Comparison of ENCODE assay signal across 29 mouse cellular contexts in genomic region chr5:91814956-91815355, GRCm38 (mm10).
DNase-seq lines count a peak whose midpoint lies in the region; ATAC-seq lines count a peak whose summit lies in the region.
"Had no signal": no experiment of that assay in that cellular context is flagged by ENCODE, and none has a peak within 500 bp of the region (broad histone marks: within the 10 kb centered on the region; RNA-seq: fewer than 3 reads in every experiment).

No protein-coding gene starts in this region.

- DNase-seq in liver, result no peak
- peak; percentile 10 for DNase-seq in thymus, postnatal 25 days
- DNase-seq in thymus, postnatal 0 days (ENCODE audit: low spot score), result no peak
- no peak for DNase-seq in embryo, embryonic 11 days
- no peak for DNase-seq in urinary bladder, postnatal 25 days (ENCODE audit: low spot score)
- DNase-seq: adrenal gland, postnatal 10 days; B cell, adult 2 months; cerebellum, adult 11 months; cerebellum, adult 9-10 months; cerebellum, postnatal 36 days; forebrain, postnatal 0 days; gastrocnemius, postnatal 10 days; kidney, adult 18-20 months; kidney, postnatal 25 days; right cerebral cortex, postnatal 25 days had no signal

- peak overlapping the region; percentile 51; the same call in 1 of the 2 replicates for H3K27ac ChIP-seq in liver, embryonic 12.5 days
- H3K27ac ChIP-seq in limb, embryonic 15.5 days, result 0 out of 2 replicates have a peak overlapping the region, but pooled peaks have one; percentile 13
- H3K27ac ChIP-seq: embryonic facial prominence, embryonic 15.5 days; forebrain, embryonic 12.5 days; heart, embryonic 10.5 days; heart, embryonic 15.5 days; kidney, embryonic 15.5 days; left cerebral cortex, adult 2 months; liver, embryonic 15.5 days; lung, embryonic 15.5 days; midbrain, embryonic 10.5 days; stomach, embryonic 15.5 days had no signal

- no peaks in the 10 kb centered on the region for H3K9me3 ChIP-seq in liver, embryonic 12.5 days (replicated peaks)
- no peaks in the 10 kb centered on the region for H3K9me3 ChIP-seq in limb, embryonic 15.5 days
- H3K9me3 ChIP-seq: embryonic facial prominence, embryonic 15.5 days; forebrain, embryonic 12.5 days; heart, embryonic 10.5 days; heart, embryonic 15.5 days; kidney, embryonic 15.5 days; liver, embryonic 15.5 days; lung, embryonic 15.5 days; midbrain, embryonic 10.5 days; stomach, embryonic 15.5 days had no signal

- no peak overlapping the region for H3K4me3 ChIP-seq in liver, embryonic 12.5 days
- no peak overlapping the region for H3K4me3 ChIP-seq in limb, embryonic 15.5 days
- H3K4me3 ChIP-seq: embryonic facial prominence, embryonic 15.5 days; forebrain, embryonic 12.5 days; heart, embryonic 10.5 days; heart, embryonic 15.5 days; kidney, embryonic 15.5 days; left cerebral cortex, adult 2 months; liver, embryonic 15.5 days; lung, embryonic 15.5 days; midbrain, embryonic 10.5 days; stomach, embryonic 15.5 days had no signal

- no peaks in the 10 kb centered on the region for H3K27me3 ChIP-seq in liver, embryonic 12.5 days (replicated peaks)
- no peaks in the 10 kb centered on the region for H3K27me3 ChIP-seq in limb, embryonic 15.5 days
- H3K27me3 ChIP-seq: embryonic facial prominence, embryonic 15.5 days; forebrain, embryonic 12.5 days; heart, embryonic 15.5 days; kidney, embryonic 15.5 days; liver, embryonic 15.5 days; lung, embryonic 15.5 days; stomach, embryonic 15.5 days had no signal

- H3K9ac ChIP-seq in liver, embryonic 12.5 days, result no peak overlapping the region
- H3K9ac ChIP-seq in limb, embryonic 15.5 days, result no peak overlapping the region
- H3K9ac ChIP-seq: embryonic facial prominence, embryonic 15.5 days; forebrain, embryonic 12.5 days; forebrain, postnatal 0 days; heart, embryonic 15.5 days; kidney, embryonic 15.5 days; liver, embryonic 15.5 days; lung, embryonic 15.5 days; stomach, embryonic 15.5 days had no signal

- 34% methylated on average over 6 of the region's 6 CpGs for WGBS in liver, embryonic 12.5 days (ENCODE audit: insufficient replicate concordance)
- WGBS in limb, embryonic 15.5 days, result 39% methylated on average over 6 of the region's 6 CpGs

- H3K36me3 ChIP-seq in liver, embryonic 12.5 days, result no peaks in the 10 kb centered on the region
- no peaks in the 10 kb centered on the region for H3K36me3 ChIP-seq in limb, embryonic 15.5 days
- H3K36me3 ChIP-seq: embryonic facial prominence, embryonic 15.5 days; forebrain, embryonic 12.5 days; heart, embryonic 10.5 days; heart, embryonic 15.5 days; kidney, embryonic 15.5 days; liver, embryonic 15.5 days; lung, embryonic 15.5 days; midbrain, embryonic 10.5 days; stomach, embryonic 15.5 days had no signal

- H3K4me2 ChIP-seq in liver, embryonic 12.5 days, result 0 out of 2 replicates have a peak overlapping the region, but pooled peaks have one; percentile 14
- H3K4me2 ChIP-seq in limb, embryonic 15.5 days, result no peak overlapping the region
- H3K4me2 ChIP-seq: embryonic facial prominence, embryonic 15.5 days; forebrain, embryonic 12.5 days; heart, embryonic 15.5 days; kidney, embryonic 15.5 days; lung, embryonic 15.5 days; stomach, embryonic 15.5 days had no signal

- ATAC-seq in liver, embryonic 12.5 days, result no peak
- ATAC-seq in limb, embryonic 15.5 days (ENCODE audit: insufficient number of reproducible peaks, low FRiP score, low TSS enrichment, low read depth), result peak; percentile 35; the same call in 1 of the 2 replicates
- ATAC-seq: activated CD4-positive, CD25-positive, alpha-beta regulatory T cell, adult 4 months; forebrain, postnatal 0 days; hindbrain, embryonic 16.5 days had no signal

- peaks cover 12% of the 10 kb centered on the region for H3K4me1 ChIP-seq in liver, embryonic 12.5 days
- 0 out of 2 replicates have a peak, but pooled peaks cover 3% of the 10 kb centered on the region for H3K4me1 ChIP-seq in limb, embryonic 15.5 days
- H3K4me1 ChIP-seq: embryonic facial prominence, embryonic 15.5 days; heart, embryonic 15.5 days; kidney, embryonic 15.5 days; liver, embryonic 15.5 days; lung, embryonic 15.5 days; stomach, embryonic 15.5 days had no signal
